Mouse (Mus musculus): ENCODE results near the gene Ubl5. TPM values are rescaled to one million over a fixed set of nuclear protein-coding genes. Genes with fewer than 3 reads are reported as not detected.

Ubl5 gene
- 75.9 TPM for polyA plus RNA-seq (2014; fragmentation: Illumina TruSeq; extraction: RNeasy Lipid Tissue Mini Kit (QIAGEN cat#74804); ENCODE audit: low read depth, low replicate concordance)

DNA sequence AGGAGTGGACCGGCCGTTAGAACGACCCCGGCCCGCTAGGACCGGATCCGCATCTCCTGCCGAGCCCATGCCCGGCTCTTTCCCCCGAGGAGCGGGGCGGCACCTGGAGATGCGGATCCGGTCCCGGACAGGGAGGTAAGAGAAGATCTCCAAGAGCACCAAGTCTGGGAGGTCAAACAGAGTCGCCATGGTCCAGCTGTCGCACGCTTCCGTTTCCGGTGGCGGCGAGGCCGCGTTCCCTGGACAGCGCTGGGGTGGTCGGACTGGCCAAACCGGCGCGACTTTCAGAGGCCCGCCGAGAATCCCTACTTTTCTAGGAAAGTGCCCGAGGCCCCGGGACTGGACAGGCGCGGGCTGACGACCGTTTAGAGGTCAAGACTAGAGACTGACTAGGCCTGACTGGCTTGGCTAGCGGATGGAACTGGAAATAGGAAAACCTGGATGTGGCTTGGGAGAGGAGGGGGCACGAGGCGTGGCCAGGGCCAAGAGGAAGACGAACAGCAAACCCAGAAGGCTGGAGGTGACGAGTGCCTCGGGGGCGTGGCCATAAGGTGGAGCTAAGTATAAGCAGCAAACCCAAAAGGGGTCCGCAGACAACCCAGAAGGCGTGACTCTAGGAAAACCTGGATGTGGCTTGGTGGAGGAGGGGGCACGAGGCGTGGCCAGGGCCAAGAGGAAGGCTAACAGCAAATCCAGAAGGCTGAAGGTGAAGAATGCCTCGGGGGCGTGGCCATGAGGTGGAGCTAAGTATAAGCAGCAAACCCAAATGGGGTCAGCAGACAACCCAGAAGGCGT lies at the start of gene Ubl5:
Gene Ubl5 (plus strand): TSS at position 778 of the 795 bp plus-strand sequence.

DNA sequence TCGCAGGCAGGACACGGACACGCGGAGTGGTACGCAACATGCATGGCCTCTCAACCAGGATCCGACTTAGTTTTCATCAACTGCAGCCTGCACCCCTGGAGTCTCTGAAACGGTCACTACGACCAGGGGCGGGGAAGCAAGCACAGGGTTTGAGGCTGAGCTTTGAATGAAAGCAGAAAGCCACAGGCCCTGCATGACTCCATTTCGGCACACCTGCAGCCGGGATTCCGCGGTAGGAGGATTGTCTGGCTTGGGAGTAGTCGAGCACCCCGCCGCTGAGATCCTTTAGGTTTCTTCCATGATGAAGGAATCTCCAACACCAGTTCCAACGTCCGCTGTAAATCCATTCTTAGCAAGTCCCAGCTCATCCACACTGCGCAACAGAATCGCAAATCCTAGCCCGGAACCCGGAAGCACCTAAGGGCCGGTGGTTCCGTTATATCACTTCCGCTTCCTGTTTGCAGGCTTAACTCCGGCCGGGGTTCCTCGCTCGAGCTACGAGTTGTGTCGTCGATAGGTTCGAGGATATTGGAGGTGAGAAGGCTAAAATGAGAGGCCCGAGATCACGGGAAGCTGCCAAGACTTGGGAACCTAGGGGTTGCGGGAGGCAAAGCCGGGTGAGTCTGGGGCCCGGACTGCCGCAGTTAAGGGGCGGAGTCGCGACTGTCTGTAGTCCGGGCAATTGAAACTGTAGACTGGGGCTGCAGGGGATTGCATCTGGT lies 1.8 kb downstream of the Ubl5 start, which contains the start of gene Fbxl12:
Gene Fbxl12 (minus strand): TSS at position 408 of the 722 bp plus-strand sequence.

GRCm38 (mm10) chr9:20651602-20652259 lies 9.1 kb downstream of the Ubl5 start, which contains the start of gene Pin1:
Gene Pin1, plus strand, starts transcription at chr9:20652095.

Other genes with a start within 250 kb of the Ubl5 start
- gene Zfp26, start 182.7 kb upstream of the Ubl5 start, polyA plus RNA-seq (2014; fragmentation: Illumina TruSeq; extraction: RNeasy Lipid Tissue Mini Kit (QIAGEN cat#74804); ENCODE audit: low read depth, low replicate concordance), result 20.2 TPM
- gene Zfp426, start 150.1 kb upstream of the Ubl5 start, polyA plus RNA-seq (2014; fragmentation: Illumina TruSeq; extraction: RNeasy Lipid Tissue Mini Kit (QIAGEN cat#74804); ENCODE audit: low read depth, low replicate concordance), result 55.6 TPM
- gene Zfp266, start 121.5 kb upstream of the Ubl5 start, polyA plus RNA-seq (2014; fragmentation: Illumina TruSeq; extraction: RNeasy Lipid Tissue Mini Kit (QIAGEN cat#74804); ENCODE audit: low read depth, low replicate concordance), result 44.9 TPM
- 17.3 TPM for gene Zfp846, start 61.6 kb upstream of the Ubl5 start, polyA plus RNA-seq (2014; fragmentation: Illumina TruSeq; extraction: RNeasy Lipid Tissue Mini Kit (QIAGEN cat#74804); ENCODE audit: low read depth, low replicate concordance)
- 2.5 TPM for gene Fbxl12, start 1.9 kb downstream of the Ubl5 start, polyA plus RNA-seq (2014; fragmentation: Illumina TruSeq; extraction: RNeasy Lipid Tissue Mini Kit (QIAGEN cat#74804); ENCODE audit: low read depth, low replicate concordance)
- gene Pin1, start 9.2 kb downstream of the Ubl5 start, polyA plus RNA-seq (2014; fragmentation: Illumina TruSeq; extraction: RNeasy Lipid Tissue Mini Kit (QIAGEN cat#74804); ENCODE audit: low read depth, low replicate concordance), result 0.85 TPM
- 0.40 TPM for gene Olfm2, start 103.5 kb downstream of the Ubl5 start, polyA plus RNA-seq (2014; fragmentation: Illumina TruSeq; extraction: RNeasy Lipid Tissue Mini Kit (QIAGEN cat#74804); ENCODE audit: low read depth, low replicate concordance)
- gene Col5a3, start 172.2 kb downstream of the Ubl5 start, polyA plus RNA-seq (2014; fragmentation: Illumina TruSeq; extraction: RNeasy Lipid Tissue Mini Kit (QIAGEN cat#74804); ENCODE audit: low read depth, low replicate concordance), result not detected
- gene Rdh8, start 175.6 kb downstream of the Ubl5 start, polyA plus RNA-seq (2014; fragmentation: Illumina TruSeq; extraction: RNeasy Lipid Tissue Mini Kit (QIAGEN cat#74804); ENCODE audit: low read depth, low replicate concordance), result not detected
- 2.0 TPM for gene A230050P20Rik, start 225.8 kb downstream of the Ubl5 start, polyA plus RNA-seq (2014; fragmentation: Illumina TruSeq; extraction: RNeasy Lipid Tissue Mini Kit (QIAGEN cat#74804); ENCODE audit: low read depth, low replicate concordance)
- gene Angptl6, start 236.8 kb downstream of the Ubl5 start, polyA plus RNA-seq (2014; fragmentation: Illumina TruSeq; extraction: RNeasy Lipid Tissue Mini Kit (QIAGEN cat#74804); ENCODE audit: low read depth, low replicate concordance), result not detected
- not detected for gene Ppan, start 245.3 kb downstream of the Ubl5 start, polyA plus RNA-seq (2014; fragmentation: Illumina TruSeq; extraction: RNeasy Lipid Tissue Mini Kit (QIAGEN cat#74804); ENCODE audit: low read depth, low replicate concordance)

Data from kidney, adult 10 weeks (tissue).